Mouse (Mus musculus) myocyte (in vitro differentiated cells): ENCODE results near the gene Spem2. TPM values are rescaled to one million over a fixed set of nuclear protein-coding genes. Genes with fewer than 3 reads are reported as not detected.

Source experiments
- H3K27me3 ChIP-seq: one replicate; pipeline ENCODE4 v1.6.1; 2011; ENCODE audit not compliant: control insufficient read depth, insufficient read depth, insufficient read length
- H3K36me3 ChIP-seq: one replicate; pipeline ENCODE4 v1.6.1; 2011; ENCODE audit not compliant: control insufficient read depth, insufficient read depth
- H3K4me2 ChIP-seq: one replicate; pipeline ENCODE4 v1.6.1; 2011; ENCODE audit warnings: low read depth, control low read depth
- H3K4me3 ChIP-seq: one replicate; pipeline ENCODE4 v1.5.1; 2011; ENCODE audit warnings: mild to moderate bottlenecking, control low read depth, moderate library complexity
- H3K79me2 ChIP-seq: one replicate; pipeline ENCODE4 v1.6.1; 2011; ENCODE audit not compliant: control insufficient read depth, insufficient read depth
- H3ac ChIP-seq: one replicate; pipeline ENCODE4 v1.6.1; 2011; ENCODE audit not compliant: control insufficient read depth, insufficient read length
- CEBPB ChIP-seq: IDR thresholded peaks from 2 replicates; pipeline ENCODE4 v1.6.1; 2011; ENCODE audit warnings: mild to moderate bottlenecking, moderate library complexity; ENCODE audit not compliant: poor library complexity, insufficient read depth, severe bottlenecking
- E2F4 ChIP-seq: IDR thresholded peaks from one replicate; pipeline ENCODE4 v1.6.1; 2011; ENCODE audit warnings: mild to moderate bottlenecking, control low read depth, moderate library complexity; ENCODE audit not compliant: insufficient read depth
- MAX ChIP-seq: IDR thresholded peaks from one replicate; pipeline ENCODE4 v1.6.1; 2011; ENCODE audit warnings: low read depth, mild to moderate bottlenecking, control low read depth
- MYOD1 ChIP-seq, 3 experiments: IDR thresholded peaks; one replicate each; pipeline ENCODE4 v1.6.1; 2011; ENCODE audit warnings: control low read depth in 2 of 3, low read depth in 2 of 3, mild to moderate bottlenecking in 2 of 3, moderate library complexity in 1 of 3; ENCODE audit not compliant: insufficient read length in 2 of 3, control insufficient read depth in 1 of 3
- MYOG ChIP-seq, 3 experiments: IDR thresholded peaks; one replicate each; pipeline ENCODE4 v1.6.1; 2011; ENCODE audit warnings: control low read depth in 2 of 3, low read depth in 2 of 3, mild to moderate bottlenecking in 2 of 3; ENCODE audit not compliant: insufficient read length in 2 of 3, control insufficient read depth in 1 of 3, insufficient read depth in 1 of 3
- POLR2A ChIP-seq: IDR thresholded peaks from one replicate; pipeline ENCODE4 v1.6.1; 2011; ENCODE audit warnings: low read depth, mild to moderate bottlenecking, control low read depth, moderate library complexity; ENCODE audit not compliant: insufficient read length
- POLR2AphosphoS2 ChIP-seq: IDR thresholded peaks from one replicate; pipeline ENCODE4 v1.6.1; 2011; ENCODE audit warnings: low read depth, control low read depth; ENCODE audit not compliant: insufficient read length
- REST ChIP-seq: IDR thresholded peaks from one replicate; pipeline ENCODE4 v1.6.1; 2011; ENCODE audit warnings: mild to moderate bottlenecking, control low read depth, moderate library complexity; ENCODE audit not compliant: insufficient read depth, insufficient read length
- SRF ChIP-seq: IDR thresholded peaks from one replicate; pipeline ENCODE4 v1.6.1; 2011; ENCODE audit warnings: low read depth; ENCODE audit not compliant: control insufficient read depth, insufficient read length
- TCF12 ChIP-seq: IDR thresholded peaks from one replicate; pipeline ENCODE4 v1.6.1; 2011; ENCODE audit warnings: mild to moderate bottlenecking, control low read depth; ENCODE audit not compliant: poor library complexity, insufficient read depth, severe bottlenecking
- TCF3 ChIP-seq: IDR thresholded peaks from one replicate; pipeline ENCODE4 v1.6.1; 2011; ENCODE audit warnings: low read depth, control low read depth; ENCODE audit not compliant: insufficient read length
- USF1 ChIP-seq: IDR thresholded peaks from one replicate; pipeline ENCODE4 v1.6.1; 2011; ENCODE audit warnings: low read depth, mild to moderate bottlenecking, control low read depth, moderate library complexity
- polyA plus RNA-seq: library from polyadenylated mRNA; unstranded; fragments of >200 nt; fragmentation: generic; extraction: Trizol; gene quantifications from one replicate; pipeline ENCODE4 v1.2.1, GENCODE M21; 2012; ENCODE audit warnings: missing spikeins

The Spem2 gene
- polyA plus RNA-seq, 1 experiment = not detected

DNA sequence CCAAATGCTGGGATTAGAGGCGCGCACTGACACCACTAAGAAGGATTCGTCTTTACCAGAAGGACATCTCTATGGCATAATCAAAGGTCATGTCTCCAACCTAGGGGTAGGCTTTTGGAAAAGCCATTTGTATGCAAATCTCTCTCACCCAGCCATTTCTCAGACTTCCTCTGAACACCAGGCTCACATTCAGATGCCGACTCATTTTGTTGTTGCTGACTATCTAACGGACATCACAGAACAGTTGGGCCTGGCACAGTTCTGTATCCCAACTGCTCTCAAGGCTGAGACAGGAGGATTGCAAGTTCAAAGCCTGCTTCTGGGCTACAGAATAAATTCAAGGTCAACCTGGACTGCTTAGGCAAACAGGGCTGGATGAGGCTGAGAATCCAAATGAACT lies 31.0 kb downstream of the Spem2 start:
- H3ac ChIP-seq = no peak overlapping the region
- no peak overlapping the region for H3K4me2 ChIP-seq

GRCm38 (mm10) chr11:69784793-69785272 lies 33.4 kb downstream of the Spem2 start:
- Histone ChIP-seq H3K79me2 (no peaks in the 10 kb centered on the region), H3ac (no peak overlapping the region), H3K27me3 (no peaks in the 10 kb centered on the region), H3K4me2 (no peak overlapping the region), H3K4me3 (no peak overlapping the region), H3K36me3 (peaks cover 43% of the 10 kb centered on the region)
- TF ChIP-seq REST (no peak), POLR2AphosphoS2 (peak; percentile 54)

More for the DNA sequence above, 31.0 kb downstream of the Spem2 start:
- no peaks in the 10 kb centered on the region for H3K27me3 ChIP-seq
- peaks cover 61% of the 10 kb centered on the region for H3K36me3 ChIP-seq
- TF ChIP-seq MYOD1 (IDR thresholded peaks at IDR 0.05; ENCODE audit: control insufficient read depth in 1 of 3, insufficient read length in 2 of 3, low read depth in 2 of 3) = no peak
- no peak for TF ChIP-seq POLR2A
- TF ChIP-seq SRF = no peak
- TF ChIP-seq USF1 = no peak
- TF ChIP-seq E2F4 = no peak
- TF ChIP-seq REST = no peak
- TF ChIP-seq POLR2AphosphoS2 = no peak
- TF ChIP-seq TCF12 = no peak
- TF ChIP-seq CEBPB = no peak
- no peak for TF ChIP-seq TCF3
- TF ChIP-seq MYOG (IDR thresholded peaks at IDR 0.05; ENCODE audit: control insufficient read depth in 1 of 3, insufficient read depth in 1 of 3, insufficient read length in 2 of 3, low read depth in 2 of 3) = no peak
- no peak for TF ChIP-seq MAX
- no peak overlapping the region for H3K4me3 ChIP-seq
- H3K79me2 ChIP-seq = no peaks in the 10 kb centered on the region

- Histone ChIP-seq H3K4me3 (no peak overlapping the region), H3K27me3 (no peaks in the 10 kb centered on the region), H3K36me3 (peaks cover 36% of the 10 kb centered on the region), H3K79me2 (no peaks in the 10 kb centered on the region), H3K4me2 (no peak overlapping the region), H3ac (no peak overlapping the region)
- no peak for TF ChIP-seq SRF
- no peak for TF ChIP-seq E2F4
- TF ChIP-seq POLR2AphosphoS2 = peak; percentile 57
These were observed 36.4 kb downstream of the Spem2 start for GRCm38 (mm10) chr11:69781828-69782227.

DNA sequence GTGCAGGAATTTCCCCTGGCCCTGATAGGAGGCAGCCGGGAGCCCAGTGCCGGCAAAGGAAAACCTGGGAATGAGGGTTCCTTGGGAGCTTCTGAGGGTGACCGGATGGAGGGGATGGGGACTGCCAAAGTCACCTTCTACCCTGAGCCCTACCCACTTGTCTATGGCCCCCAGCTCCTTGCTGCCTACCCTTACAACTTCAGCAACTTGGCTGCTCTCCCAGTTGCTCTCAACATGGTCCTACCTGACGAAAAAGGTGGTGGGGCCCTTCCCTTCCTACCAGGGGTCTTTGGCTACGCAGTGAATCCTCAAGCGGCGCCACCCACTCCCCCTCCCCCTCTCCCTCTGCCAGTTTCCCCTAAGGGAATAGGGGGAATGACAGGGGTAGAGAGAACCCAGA lies 39.3 kb downstream of the Spem2 start:
- H3K4me2 ChIP-seq = no peak overlapping the region
- TF ChIP-seq REST (no peak), POLR2A (no peak), CEBPB (no peak), MYOG (IDR thresholded peaks at IDR 0.05; ENCODE audit: control insufficient read depth in 1 of 3, insufficient read depth in 1 of 3, insufficient read length in 2 of 3, low read depth in 2 of 3) (no peak), USF1 (no peak), MYOD1 (IDR thresholded peaks at IDR 0.05; ENCODE audit: control insufficient read depth in 1 of 3, insufficient read length in 2 of 3, low read depth in 2 of 3) (no peak), MAX (no peak), SRF (no peak), TCF12 (no peak), TCF3 (no peak), E2F4 (no peak), POLR2AphosphoS2 (no peak)
- H3K4me3 ChIP-seq = no peak overlapping the region
- no peaks in the 10 kb centered on the region for H3K79me2 ChIP-seq
- peaks cover 19% of the 10 kb centered on the region for H3K36me3 ChIP-seq
- H3K27me3 ChIP-seq = no peaks in the 10 kb centered on the region
- H3ac ChIP-seq = no peak overlapping the region

DNA sequence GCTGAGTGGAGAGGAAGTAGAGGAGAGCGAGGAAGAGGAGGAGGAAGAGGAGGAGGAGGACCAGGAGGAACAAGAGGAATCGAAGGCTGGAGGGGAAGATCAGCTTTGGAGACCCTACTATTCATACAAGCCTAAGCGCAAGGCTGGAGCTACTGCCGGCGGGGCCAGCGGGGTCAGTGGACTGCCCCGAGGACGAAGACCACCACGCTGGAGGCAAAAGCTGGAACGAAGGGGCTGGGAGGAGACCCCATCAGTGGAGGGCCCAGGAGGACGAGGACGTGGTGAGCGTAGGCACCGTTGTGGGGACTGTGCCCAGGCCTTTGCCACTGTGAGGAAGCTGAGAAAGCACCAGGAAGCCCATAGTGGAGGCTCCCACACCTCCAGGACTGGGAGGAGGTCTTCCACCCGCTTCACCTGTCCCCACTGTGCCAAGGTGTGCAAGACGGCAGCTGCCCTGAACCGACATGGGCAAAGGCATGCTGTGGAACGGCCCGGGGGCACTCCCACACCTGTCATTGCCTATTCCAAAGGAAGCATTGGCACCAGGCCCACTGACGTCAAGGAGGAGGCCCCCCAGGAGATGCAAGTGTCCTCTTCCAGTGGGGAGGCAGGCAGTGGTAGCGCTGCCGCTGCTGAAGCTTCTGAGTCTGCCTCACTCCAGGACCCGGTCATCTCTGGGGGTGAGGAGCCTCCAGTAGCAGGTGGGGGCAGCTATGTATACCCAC lies 39.8 kb downstream of the Spem2 start:
- no peak overlapping the region for H3K4me3 ChIP-seq
- TF ChIP-seq MAX (no peak), SRF (no peak), USF1 (no peak), MYOD1 (IDR thresholded peaks at IDR 0.05; ENCODE audit: control insufficient read depth in 1 of 3, insufficient read length in 2 of 3, low read depth in 2 of 3) (peak in 1 of 3 experiments; percentile 42), CEBPB (no peak), TCF12 (no peak), REST (no peak), E2F4 (no peak), TCF3 (no peak), POLR2A (no peak), MYOG (IDR thresholded peaks at IDR 0.05; ENCODE audit: control insufficient read depth in 1 of 3, insufficient read depth in 1 of 3, insufficient read length in 2 of 3, low read depth in 2 of 3) (peak in 1 of 3 experiments; percentile 16), POLR2AphosphoS2 (peak; percentile 71)
- H3K27me3 ChIP-seq = no peaks in the 10 kb centered on the region
- no peak overlapping the region for H3ac ChIP-seq
- no peaks in the 10 kb centered on the region for H3K79me2 ChIP-seq
- H3K4me2 ChIP-seq = no peak overlapping the region
- peaks cover 15% of the 10 kb centered on the region for H3K36me3 ChIP-seq
